Mouse (Mus musculus): ENCODE results near the gene Parp16. TPM values are rescaled to one million over a fixed set of nuclear protein-coding genes. Genes with fewer than 3 reads are reported as not detected.
"Not testable (repeated sequence)": the region's sequence is repeated elsewhere in the genome, so short reads cannot be mapped to it uniquely, and the experiment has no call there.

The Parp16 gene
- polyA plus RNA-seq, 2 experiments from 2014 or later: 6.4 to 7.5 TPM

- no peak for ATAC-seq
Measured at GRCm38 (mm10) chr9:65211598-65211997, 16.4 kb downstream of the Parp16 start.

- ATAC-seq: no peak
Measured at GRCm38 (mm10) chr9:65214425-65214777, 19.2 kb downstream of the Parp16 start.

- ATAC-seq: peak; percentile 80
Measured at GRCm38 (mm10) chr9:65214778-65215493, 19.8 kb downstream of the Parp16 start.

DNA sequence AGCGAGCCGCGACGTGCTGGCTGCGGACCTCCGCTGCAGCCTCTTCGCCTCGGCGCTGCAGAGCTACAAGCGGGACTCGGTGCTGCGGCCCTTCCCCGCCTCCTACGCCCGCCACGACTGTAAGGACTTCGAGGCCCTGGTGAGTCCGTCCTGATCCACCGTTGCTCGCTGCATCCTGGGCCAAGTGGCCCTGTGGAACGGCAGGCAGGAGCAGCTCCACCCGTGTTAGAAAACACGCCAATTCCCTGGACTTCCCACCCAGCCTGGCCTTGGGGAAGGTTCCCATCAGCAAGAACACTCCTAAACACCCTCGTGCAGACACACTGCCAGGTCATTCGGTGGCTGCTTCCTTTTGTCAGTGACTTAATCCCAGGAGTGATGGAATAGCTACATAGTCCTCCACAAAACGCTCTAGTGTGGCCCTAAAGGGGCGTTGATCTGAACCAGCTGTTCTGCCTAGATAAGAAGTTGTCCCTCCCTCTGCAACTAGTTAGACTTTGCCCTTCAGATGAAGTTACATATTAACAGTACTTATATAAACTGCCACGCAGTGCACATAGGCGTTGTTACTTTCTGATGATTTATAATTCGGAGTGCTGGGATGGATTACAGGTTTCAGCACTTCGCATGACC, 20.5 kb downstream of the Parp16 start:
- no peak for ATAC-seq

DNA sequence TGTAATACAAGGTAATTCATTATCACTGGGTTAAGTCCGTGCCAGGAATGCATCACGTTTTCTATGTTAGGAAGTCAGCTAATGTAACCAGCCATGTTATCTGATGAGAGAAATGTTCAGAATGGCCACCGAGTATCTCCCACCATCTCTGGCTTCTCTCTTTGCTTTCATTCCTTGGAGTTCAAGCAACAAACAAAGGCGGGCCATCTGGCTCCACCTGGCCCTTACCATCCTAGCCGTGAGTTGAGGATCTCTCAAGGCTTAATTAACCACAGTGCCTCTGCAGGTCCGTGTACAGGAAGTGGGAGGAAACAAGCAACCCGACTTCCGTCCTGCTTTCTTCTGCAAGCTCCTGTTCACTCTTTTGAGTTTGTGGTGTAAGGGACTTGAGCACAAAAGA, 21.8 kb downstream of the Parp16 start:
- peak; percentile 74 for ATAC-seq

- no peak for ATAC-seq
Measured at GRCm38 (mm10) chr9:65217661-65218060, 22.5 kb downstream of the Parp16 start.

GRCm38 (mm10) chr9:65218916-65219315, 23.8 kb downstream of the Parp16 start:
- no peak for ATAC-seq

- ATAC-seq: not testable (repeated sequence)
Measured at GRCm38 (mm10) chr9:65220398-65220797, 25.2 kb downstream of the Parp16 start.

DNA sequence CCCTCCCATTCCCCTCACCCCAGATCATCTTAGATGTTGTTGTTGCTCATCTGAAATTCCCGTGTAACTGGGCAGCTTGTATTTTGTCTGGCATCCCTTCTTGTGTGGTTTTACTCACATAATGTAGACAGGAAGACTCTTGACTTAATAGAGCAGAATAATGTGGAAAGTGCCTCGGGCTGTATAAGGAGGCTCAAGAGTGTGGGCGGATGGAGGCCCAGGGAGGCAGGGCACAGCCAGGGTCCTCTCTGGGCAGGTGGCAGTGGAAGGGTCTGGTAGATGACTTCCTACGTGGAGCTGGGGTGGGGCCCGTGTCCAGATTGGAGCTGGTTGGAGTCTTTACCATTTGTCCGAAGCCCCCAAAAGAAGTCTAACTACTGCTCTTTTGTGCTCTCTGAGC, 28.8 kb downstream of the Parp16 start:
- ATAC-seq: no peak

DNA sequence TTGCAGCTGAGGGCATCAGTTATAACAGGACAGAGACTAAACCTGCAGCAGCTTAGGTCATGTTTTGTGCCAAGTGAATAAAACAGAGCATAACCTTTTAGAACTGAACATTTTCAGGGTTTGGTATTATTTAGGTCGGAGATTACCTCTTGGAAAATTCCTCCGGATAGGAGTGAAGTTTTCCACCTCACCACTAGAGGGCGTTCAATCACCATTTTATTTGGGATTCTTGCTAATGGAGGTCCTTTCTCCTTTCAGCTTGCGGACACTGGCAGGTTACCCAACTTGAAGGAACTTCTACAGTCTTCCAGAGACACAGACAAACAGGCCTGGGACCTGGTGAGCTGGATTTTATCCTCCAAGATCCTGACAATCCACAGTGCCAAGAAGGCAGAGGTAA, 30.6 kb downstream of the Parp16 start:
- ATAC-seq: no peak

DNA sequence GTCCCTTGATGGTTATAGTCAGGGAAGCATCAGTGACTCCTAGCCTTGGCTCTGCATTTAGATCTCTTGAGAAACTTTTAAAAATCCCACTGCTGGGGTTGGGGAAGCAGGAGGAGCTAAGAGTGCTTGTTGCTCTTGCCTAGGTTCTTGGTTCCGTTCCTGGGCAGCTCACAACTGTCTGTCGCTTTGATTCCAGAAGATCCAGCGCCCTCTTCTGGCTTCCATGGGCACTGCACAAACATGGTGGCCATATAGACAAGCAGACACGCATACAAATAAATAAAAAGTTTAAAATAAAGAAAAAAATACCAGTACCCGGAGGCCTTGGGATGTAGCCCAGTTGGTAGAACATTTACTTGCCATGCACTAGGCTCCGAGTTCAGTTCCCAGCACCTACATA, 35.1 kb downstream of the Parp16 start:
- ATAC-seq: no peak

DNA sequence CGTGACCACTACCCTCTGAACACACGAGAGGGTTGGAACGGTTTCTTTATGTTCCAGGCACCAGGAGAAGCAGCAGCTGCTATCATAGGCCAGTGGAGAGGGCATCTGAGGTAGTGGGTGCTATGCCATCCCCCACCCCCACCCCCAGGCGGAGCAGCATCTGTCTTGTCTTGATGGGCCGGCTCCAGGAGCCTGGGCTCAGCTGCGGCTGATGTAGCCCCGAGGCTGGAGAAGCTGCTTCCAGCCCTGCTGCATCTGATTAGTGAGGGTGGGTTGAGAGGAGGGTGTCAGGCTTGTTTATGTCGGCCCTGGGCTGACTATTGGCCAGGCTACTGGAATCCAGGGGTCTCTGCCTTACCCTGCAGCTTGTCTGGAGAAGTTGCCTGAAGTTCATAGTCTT, 36.1 kb downstream of the Parp16 start:
- ATAC-seq: no peak

DNA sequence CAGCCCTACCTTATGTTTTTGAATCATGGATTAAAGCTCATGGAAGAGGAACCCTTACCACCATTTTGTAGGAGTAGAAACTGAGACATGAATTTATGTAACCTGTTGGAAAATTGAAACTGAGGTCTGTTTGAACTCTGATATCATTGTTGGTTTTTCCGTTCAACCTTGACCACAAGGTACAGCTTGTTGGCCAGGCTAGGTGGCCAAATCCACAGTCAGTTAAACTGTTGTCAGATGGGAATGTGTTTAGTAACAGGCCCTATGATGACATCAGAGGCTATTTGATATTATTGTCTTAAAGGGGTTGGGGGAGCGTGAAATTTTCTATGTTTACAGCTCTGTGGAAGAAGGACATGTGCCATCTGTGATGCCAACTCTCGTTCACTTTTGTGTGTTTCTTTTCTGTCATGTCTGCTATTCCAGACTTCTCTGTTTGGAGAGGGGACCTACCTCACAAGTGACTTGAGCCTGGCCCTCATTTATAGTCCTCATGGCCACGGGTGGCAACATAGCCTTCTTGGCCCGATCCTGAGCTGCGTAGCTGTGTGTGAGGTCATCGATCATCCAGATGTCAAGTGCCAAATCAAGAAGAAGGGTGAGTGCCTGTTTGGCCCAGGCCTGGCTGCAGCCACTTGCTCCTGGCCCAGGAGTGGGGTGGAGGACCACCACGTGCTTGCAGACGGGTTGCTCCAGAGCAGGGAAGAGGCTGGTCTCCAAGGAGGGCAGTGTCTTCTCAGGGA, 38.3 kb downstream of the Parp16 start:
- ATAC-seq: no peak

- ATAC-seq: no peak
Measured at GRCm38 (mm10) chr9:65234734-65235133, 39.6 kb downstream of the Parp16 start.

DNA sequence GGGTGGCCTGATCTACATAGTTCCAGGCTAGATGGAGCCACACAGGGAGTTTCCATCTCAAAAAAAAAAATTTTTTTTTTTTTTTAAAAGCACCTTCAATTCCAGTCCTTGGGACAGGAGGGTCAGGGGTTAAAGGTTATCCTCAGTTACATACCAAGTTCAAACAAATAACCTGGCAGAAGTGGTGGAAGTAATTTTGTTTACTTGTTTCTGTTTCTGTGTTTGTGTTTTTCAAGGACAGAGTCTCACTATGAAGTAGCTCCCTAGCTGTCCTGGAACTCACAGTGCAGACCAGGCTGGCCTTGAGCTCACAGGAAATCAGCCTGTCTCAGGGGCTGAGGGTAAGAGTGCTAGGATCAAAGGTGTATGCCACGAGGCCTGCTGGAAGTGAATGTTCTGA, 40.4 kb downstream of the Parp16 start:
- no peak for ATAC-seq

DNA sequence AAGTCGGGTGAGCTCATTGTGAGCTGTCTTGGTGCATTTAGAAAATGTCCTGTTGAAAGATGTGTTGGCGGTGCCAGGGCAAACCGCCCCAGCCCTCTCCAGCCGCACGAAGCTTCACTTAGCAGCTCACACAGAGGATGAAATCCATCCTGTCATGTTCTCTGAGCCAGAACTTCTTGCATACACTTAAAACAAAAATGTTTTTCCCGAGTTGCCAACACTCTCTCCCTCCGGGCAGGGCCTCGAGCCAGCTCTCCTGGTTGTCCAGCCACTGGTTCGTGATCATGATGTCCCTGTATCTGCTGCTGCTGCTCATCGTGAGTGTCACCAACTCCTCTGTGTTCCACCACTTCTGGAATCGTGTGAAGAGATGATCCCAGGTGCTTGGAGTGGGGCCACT, 42.5 kb downstream of the Parp16 start:
- ATAC-seq: no peak

GRCm38 (mm10) chr9:65238191-65238760, 43.1 kb downstream of the Parp16 start:
- ATAC-seq: no peak

- ATAC-seq: no peak
Measured at GRCm38 (mm10) chr9:65239176-65239575, 44.0 kb downstream of the Parp16 start.

DNA sequence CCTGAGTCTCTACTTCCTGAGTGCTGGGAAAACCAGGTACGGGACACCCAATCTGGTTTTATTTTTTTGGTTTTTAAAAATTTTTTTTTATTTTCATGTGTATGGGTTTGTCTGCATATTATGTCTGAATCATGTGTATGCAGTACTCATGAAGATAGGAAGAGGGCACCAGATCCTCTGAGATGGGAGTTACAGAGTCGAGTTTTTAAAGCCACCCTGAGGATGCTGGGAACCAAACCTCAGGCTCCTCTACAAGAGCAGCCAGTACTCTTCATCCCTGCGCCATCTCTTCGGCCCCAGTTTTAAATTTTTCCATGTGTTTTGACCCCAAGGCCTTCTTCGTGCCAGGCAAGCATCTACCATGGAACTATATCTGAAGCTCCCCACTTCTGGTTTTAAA, 44.6 kb downstream of the Parp16 start:
- ATAC-seq: no peak

GRCm38 (mm10) chr9:65240587-65240986, 45.4 kb downstream of the Parp16 start:
- no peak for ATAC-seq

DNA sequence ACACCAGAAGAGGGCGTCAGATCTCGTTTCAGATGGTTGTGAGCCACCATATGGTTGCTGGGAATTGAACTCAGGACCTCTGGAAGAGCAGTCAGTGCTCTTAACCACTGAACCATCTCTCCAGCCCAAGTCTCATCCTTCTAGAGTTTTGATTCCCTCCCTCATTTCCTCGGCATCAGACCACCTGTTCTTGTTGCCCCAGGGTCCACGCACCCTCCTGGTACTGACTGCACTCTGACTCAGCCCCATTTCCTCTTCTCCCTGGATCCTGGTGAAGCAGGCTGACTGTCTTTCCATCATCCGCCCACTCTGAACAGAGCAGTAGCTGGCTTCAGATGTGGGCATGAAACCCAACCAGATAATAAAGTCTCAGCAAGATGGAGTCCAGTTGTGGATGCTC, 46.8 kb downstream of the Parp16 start:
- ATAC-seq: no peak

GRCm38 (mm10) chr9:65243249-65243648, 48.1 kb downstream of the Parp16 start:
- ATAC-seq: no peak

DNA sequence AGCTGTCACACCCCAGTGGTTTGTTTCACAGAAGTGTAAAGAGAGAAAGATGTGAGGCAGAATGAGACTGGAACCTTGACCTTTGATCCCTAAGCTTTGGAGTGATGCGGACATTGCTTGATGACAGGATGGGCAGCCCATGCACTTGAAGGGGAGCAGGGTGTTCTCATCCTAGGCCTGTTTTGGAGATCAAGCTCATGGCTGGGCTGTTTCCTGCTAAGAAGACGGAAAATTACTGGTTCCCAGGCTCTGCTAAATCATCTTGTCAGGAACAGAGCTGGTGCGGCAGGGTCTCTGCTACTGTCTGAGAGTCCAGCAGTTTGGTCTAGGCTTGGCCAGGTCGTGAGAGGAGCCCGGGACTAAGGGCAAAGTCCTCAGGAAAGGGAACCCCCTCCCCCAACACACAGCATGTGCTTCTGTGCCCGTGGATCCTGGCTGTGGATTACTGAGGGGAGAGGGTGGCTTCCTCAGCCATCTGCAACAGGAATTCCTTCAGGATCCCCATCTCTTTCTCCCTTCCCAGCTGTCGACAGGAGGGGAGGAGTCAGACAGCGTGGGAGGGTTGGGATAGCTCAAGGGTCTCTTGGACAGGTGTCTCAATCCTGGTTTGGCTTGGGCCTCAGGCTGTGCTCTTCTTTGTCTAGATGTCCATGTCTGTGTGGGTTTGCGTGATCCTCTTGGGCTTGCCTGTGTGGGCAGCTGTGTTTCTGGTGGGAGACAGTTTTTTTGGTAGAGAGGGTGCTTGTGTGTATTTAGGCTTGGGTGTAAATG, 49.1 kb downstream of the Parp16 start:
- ATAC-seq: no peak
